Comparison of ENCODE assay signal across 14 mouse cellular contexts in the genomic region with DNA sequence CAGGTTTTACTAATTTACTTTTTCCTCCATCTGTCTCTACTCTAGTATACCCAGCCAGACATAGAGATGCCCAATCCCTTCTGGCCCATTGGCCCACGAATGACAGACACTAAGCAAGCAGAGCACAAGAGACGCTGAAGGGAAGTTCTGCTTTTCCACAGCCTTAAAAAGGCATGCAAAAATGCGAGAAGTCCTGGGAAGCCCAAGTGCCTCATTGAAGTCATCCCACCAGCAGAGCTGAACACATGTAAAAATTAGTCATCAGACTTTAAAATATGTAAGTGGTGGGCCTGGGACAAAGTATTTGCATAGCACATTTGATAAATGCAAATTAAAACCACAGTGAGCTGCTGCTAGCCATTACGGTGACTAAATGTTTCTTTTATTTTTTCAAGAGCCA.
DNase-seq lines count a peak whose midpoint lies in the region.
"Had no signal": no experiment of that assay in that cellular context is flagged by ENCODE, and none has a peak within 500 bp of the region (broad histone marks: within the 10 kb centered on the region; RNA-seq: fewer than 3 reads in every experiment).

No protein-coding gene starts in this region.

- DNase-seq in right cerebral cortex, adult 2 months (ENCODE audit: low spot score in 2 of 2): peak; percentile 32 to 35
- no peak for DNase-seq in right cerebral cortex, postnatal 4 days
- DNase-seq in frontal cortex, postnatal 14 days (ENCODE audit: low spot score in 2 of 2): peak; percentile 13 to 22
- peak; percentile 6 to 50 for DNase-seq in left cerebral cortex, adult 8-10 months (ENCODE audit: low spot score in 2 of 2)
- DNase-seq in MN1 (ENCODE audit: low spot score): no peak
- DNase-seq in thymus, postnatal 14 days: no peak
- DNase-seq in thymus, adult 18-20 months: no peak
- DNase-seq: cerebellum, adult 9-10 months; gastrocnemius, postnatal 25 days; kidney, adult 18-20 months; kidney, postnatal 25 days; lung, postnatal 36 days; midbrain, embryonic 14.5 days; spleen, adult 18-20 months had no signal

Comparison
In these comparisons a context has a peak if more than half of its experiments do, and no peak if none do; other contexts are left out.
1. DNase-seq: peak in right cerebral cortex, adult 2 months (2 of 2), frontal cortex, postnatal 14 days (2 of 2) and left cerebral cortex, adult 8-10 months (2 of 2); none in right cerebral cortex, postnatal 4 days (single experiment), MN1 (single experiment), thymus, postnatal 14 days (single experiment) and thymus, adult 18-20 months (0 of 2).